Mouse (Mus musculus) urinary bladder, postnatal 4 days (tissue): ENCODE results near the gene Gm8247.
"Not testable (repeated sequence)": the region's sequence is repeated elsewhere in the genome, so short reads cannot be mapped to it uniquely, and the experiment has no call there.

Experiments
- DNase-seq, 2 experiments: peaks; one replicate each; pipeline ENCODE4 v3.0.0; 2021 to 2022; ENCODE audit warnings: low spot score in 2 of 2

Gm8247 gene

DNA sequence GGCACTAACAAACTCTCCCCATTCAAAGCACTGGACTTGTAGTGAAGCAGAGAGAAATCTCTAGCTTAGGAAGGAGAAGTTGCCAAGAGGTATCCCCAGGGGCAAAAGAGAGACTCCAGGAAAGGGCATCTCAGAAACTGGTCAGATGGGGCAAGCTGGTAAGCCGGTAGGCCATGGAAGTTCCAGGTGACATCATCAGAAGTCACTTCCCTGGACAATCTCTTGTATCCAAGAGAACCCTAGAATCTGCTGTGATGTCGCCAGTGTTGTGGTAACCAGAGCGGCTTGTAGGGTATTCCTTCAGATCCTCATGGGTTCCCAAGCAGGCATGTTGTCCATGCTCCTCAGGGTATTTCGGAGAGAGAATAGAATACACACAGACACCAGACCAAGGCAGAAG lies at the start of gene Gm8247:
Gm8247 (plus strand) TSS at position 301 of the 400 bp plus-strand sequence.
- not testable (repeated sequence) for DNase-seq

DNA sequence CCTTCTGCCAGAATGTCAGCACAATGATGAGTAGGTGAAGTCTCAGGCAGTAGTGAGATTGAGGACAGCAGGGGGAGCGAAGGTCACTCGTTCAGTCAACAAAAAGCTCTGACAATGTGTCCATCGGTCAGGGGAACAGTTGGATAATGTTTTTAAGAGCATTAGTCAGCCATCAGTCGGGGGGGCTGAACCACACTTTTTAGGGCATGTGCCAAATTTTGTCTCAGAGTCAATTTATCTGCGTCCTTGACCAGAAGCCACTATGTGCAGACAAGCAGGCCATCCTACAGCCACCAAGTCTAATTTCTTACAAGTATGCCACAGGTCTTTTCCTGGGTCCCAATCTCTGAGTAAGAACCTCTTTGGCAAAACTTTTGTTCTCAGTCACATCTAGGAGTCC lies 35.0 kb upstream of the Gm8247 start:
- not testable (repeated sequence) for DNase-seq

DNA sequence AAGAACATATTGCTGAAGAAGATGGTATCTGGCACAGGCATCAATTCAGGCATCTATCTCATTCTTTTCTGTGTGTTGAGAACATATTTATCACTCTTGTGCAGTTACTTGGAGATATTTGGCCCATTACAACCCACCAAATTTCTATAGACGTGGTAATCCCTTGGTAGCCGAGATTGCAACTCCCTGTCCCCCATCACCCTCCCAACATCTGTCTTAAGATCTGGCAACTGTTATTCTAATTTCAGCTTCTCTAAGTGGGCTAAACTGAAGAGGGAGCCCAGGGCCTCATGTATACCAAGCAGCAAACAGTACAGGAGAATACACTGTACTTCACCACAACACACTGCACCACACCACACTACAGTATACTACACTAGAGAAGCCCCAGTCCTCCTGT lies 8.8 kb downstream of the Gm8247 start:
- peak; percentile 16 to 54 for DNase-seq

DNA sequence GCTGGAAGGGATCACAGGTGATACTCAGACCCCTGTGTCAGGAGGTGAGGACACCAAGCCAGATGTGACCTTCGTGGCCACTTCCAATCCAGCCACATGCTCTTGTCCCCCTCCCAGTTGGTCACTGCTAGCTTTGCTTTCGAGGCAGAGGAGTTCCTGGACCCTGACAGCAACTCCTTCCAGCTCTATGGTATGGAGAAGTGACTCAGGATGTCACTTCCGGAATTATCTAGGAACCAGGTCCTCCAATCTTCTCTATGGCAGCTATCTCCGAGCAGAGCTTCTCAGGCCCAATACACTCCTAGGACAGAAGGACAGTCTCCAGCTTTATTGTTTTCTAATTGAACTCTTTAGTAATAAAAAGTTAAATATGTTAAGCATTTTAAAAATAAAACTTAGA lies 44.8 kb downstream of the Gm8247 start, which contains the start of gene Gm5624:
Gm5624 (minus strand) TSS at position 202 of the 400 bp plus-strand sequence.
- DNase-seq: not testable (repeated sequence)
